Mouse (Mus musculus) megakaryocyte, embryonic 14.5 days (primary cell): Measurements from ENCODE around the gene Kctd21. TPM values are rescaled to one million over a fixed set of nuclear protein-coding genes. Genes with fewer than 3 reads are reported as not detected.

Experiments used
- H3K27me3 ChIP-seq: replicated peaks from 2 replicates; pipeline ENCODE3; 2012; ENCODE audit warnings: inconsistent platforms
- H3K36me3 ChIP-seq: replicated peaks from 2 replicates; pipeline ENCODE3; 2012; ENCODE audit warnings: low read length, inconsistent platforms, mixed read lengths
- H3K4me1 ChIP-seq: 2 replicates; pipeline ENCODE4 v1.6.1; 2012; ENCODE audit warnings: inconsistent platforms
- H3K4me3 ChIP-seq: replicated peaks from 2 replicates; pipeline ENCODE3; 2012; ENCODE audit warnings: moderate library complexity, mild to moderate bottlenecking, inconsistent platforms
- H3K9me3 ChIP-seq: 2 replicates; pipeline ENCODE4 v1.6.1; 2012; ENCODE audit warnings: inconsistent platforms
- FLI1 ChIP-seq: IDR thresholded peaks from 2 replicates; pipeline ENCODE4 v1.6.1; 2012; ENCODE audit warnings: low read length, inconsistent platforms, mixed read lengths
- GATA1 ChIP-seq: IDR thresholded peaks from 3 replicates; pipeline ENCODE4 v1.6.1; 2012; ENCODE audit warnings: mixed read lengths, low read length, inconsistent platforms, borderline replicate concordance
- polyA plus RNA-seq: library from polyadenylated mRNA; stranded (reverse); fragments of >175 nt; gene quantifications from 2 replicates; pipeline ENCODE4 v1.2.3, GENCODE M21; 2012; ENCODE audit warnings: low replicate concordance; ENCODE audit not compliant: insufficient read depth

Gene Kctd21
- polyA plus RNA-seq, 1 experiment: 0.70 TPM

DNA sequence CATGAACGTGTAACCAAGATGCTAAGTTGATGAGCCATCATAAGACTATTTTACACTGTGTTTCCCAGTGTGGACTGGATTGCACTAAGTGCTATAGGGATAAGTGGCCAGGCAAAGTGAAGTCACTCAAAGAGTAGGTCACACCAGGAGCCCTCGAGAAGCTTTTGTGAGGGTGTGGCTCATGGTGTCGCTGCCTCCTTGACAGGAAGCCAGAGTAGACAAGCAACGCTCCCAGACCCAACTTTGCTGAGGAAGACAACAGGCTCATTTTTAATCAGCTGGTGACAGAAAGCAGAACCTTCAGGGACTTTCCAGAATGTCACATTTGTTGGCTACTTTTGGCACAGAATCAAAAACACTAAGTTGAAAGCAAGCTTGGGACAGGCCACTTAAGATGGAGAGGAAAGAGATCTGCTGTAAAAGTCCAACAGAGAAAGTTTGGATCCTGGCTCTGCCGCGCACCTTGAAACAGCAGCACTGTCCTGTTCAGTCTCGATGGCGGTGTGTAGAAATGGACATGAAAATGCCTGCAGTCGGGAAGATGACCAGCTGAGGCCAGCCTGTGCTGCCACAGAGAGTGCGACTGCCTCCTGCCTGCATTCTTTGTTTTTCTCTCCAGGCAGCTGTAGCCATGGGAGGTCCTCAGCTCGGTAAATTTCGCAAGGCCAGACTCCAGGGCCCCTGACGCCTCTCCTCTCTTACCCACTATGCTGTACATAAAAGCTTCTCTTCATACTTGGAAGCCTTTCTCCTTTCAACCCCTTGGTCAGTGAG lies 23.1 kb downstream of the Kctd21 start:
- Histone ChIP-seq H3K36me3 (no peaks in the 10 kb centered on the region), H3K9me3 (no peaks in the 10 kb centered on the region; the same call in 1 of the 2 replicates), H3K4me3 (peak overlapping the region; percentile 50), H3K4me1 (peaks cover 60% of the 10 kb centered on the region), H3K27me3 (peaks cover 9% of the 10 kb centered on the region)
- TF ChIP-seq GATA1: no peak
- TF ChIP-seq FLI1: no peak

DNA sequence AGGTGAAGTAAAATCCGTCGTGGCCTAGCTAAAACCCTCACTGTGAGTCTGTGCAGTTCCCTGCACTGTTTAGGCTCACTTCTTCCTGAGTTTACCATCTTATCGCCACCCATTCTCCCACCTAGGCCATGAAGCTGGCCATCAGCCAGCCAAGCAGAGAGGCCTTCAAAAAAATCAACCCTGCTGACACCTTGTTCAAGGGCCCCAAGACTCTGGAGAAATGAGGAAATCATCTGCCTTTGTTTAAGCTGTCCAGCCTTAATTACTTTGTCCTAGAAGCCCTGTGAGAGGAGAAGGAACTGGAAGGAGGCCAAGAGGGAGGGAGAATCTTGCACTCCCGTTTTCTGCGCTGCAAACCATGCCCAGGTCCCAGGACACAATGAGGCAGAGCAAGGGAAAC lies 24.1 kb downstream of the Kctd21 start:
- Histone ChIP-seq H3K9me3 (no peaks in the 10 kb centered on the region; the same call in 1 of the 2 replicates), H3K36me3 (no peaks in the 10 kb centered on the region), H3K4me1 (peaks cover 67% of the 10 kb centered on the region), H3K4me3 (no peak overlapping the region), H3K27me3 (peaks cover 8% of the 10 kb centered on the region)
- no peak for TF ChIP-seq FLI1
- no peak for TF ChIP-seq GATA1

DNA sequence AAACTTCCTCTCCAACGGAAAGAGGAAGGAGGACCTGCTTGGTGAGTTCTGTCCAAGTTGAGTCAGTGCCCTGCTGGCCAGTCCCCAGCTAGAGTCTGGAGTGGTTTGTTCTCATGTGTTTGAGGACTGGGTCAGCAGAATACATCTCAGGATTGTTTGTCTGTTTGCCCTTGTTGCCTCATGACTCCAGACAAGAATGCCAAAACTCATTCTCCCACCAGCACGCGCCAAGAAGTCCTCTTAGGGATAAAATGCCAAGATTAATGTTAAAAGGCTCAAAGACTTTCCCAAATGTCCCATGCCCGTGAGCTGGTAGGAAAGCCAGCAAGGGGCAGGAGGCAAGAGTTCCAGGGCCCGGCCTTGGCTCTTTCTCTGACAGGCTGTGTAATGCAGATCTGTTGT lies 24.7 kb downstream of the Kctd21 start:
- TF ChIP-seq FLI1: no peak
- TF ChIP-seq GATA1: no peak
- Histone ChIP-seq H3K36me3 (no peaks in the 10 kb centered on the region), H3K9me3 (no peaks in the 10 kb centered on the region; the same call in 1 of the 2 replicates), H3K4me3 (no peak overlapping the region), H3K4me1 (peaks cover 66% of the 10 kb centered on the region), H3K27me3 (peaks cover 5% of the 10 kb centered on the region)

DNA sequence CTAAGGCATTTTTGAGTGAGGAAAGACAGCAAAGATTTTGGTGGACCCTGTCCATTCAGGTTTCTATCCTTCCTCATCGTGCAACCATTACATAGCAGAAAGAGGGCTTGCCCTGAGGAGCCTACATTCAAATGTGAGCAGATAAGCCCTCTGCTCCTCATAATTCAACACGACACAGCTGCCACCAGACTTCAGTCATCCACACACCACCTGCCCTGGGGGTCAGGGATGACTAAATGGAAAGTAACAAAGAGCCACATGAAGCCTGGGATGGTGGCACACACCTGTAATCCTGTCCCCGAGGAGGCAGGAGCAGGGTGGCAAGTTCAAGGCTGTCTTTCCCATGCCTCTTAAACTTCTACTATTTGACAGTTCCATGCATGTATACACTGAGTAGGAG lies 25.7 kb downstream of the Kctd21 start:
- TF ChIP-seq FLI1 (no peak), GATA1 (no peak)
- Histone ChIP-seq H3K36me3 (no peaks in the 10 kb centered on the region), H3K9me3 (no peaks in the 10 kb centered on the region; the same call in 1 of the 2 replicates), H3K27me3 (peaks cover 8% of the 10 kb centered on the region), H3K4me1 (peaks cover 59% of the 10 kb centered on the region), H3K4me3 (no peak overlapping the region)

DNA sequence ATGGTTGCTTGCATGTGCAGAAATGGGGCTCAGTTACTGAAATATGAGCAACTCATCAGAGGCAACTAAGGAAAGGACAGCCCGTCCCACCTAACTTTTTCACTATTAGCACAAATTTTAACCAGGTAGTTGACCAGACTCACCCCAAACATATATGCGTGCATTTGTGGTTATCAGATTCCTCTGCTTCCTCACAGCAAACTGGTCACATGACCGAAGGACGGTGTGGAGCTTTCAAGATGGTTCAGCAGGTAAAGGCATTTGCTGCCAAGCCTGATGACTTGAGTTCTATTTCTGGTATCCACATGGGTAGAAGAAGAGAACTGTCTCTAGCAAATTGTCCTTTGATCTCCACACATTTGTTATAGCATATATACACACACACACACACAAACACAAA lies 26.2 kb downstream of the Kctd21 start:
- TF ChIP-seq FLI1 (no peak), GATA1 (no peak)
- Histone ChIP-seq H3K36me3 (no peaks in the 10 kb centered on the region), H3K4me3 (no peak overlapping the region), H3K9me3 (no peaks in the 10 kb centered on the region), H3K4me1 (peaks cover 56% of the 10 kb centered on the region), H3K27me3 (peaks cover 8% of the 10 kb centered on the region)

DNA sequence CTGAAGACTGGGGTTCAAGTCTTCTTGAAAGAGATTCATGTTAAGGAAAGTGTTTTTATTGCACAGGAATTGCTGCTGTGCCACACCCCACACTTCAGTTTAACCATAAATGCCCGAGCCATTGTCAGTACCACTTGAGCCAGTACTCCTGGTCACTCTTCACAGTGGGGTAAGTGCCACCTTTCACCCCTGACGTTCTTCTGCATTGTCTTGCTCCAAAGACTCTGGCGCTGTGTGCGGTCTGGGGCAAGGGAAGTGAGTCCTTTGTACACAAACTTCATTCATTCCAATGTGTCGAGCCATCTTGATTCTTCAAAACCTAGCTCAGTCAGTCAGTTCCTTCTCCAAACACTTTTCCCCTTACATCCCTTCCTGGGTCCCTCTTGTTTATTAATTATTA lies 28.0 kb downstream of the Kctd21 start:
- TF ChIP-seq FLI1: no peak
- no peak for TF ChIP-seq GATA1

DNA sequence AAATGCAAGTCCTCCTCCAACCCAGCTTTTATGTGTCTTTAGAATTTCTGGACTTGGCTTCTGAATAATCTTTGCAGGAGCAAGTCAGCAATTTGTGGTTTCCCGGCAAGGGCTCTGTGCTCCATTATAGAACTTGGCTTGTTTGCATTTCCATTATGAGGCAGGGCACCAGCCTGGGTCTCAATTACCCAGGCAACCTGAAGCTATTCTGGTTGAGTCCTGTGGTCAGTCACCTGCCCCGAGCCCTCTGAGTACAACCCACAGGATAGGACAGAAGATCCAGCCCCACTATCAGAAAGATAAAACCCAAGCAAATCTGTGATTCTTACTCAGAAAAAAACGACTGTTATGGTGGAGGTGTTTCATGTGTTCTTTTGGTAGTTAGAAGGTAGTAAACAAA lies 28.8 kb downstream of the Kctd21 start:
- Histone ChIP-seq H3K36me3 (no peaks in the 10 kb centered on the region), H3K4me1 (peaks cover 33% of the 10 kb centered on the region), H3K9me3 (no peaks in the 10 kb centered on the region), H3K27me3 (peaks cover 13% of the 10 kb centered on the region), H3K4me3 (no peak overlapping the region)
- TF ChIP-seq FLI1 (no peak), GATA1 (no peak)

More for the DNA sequence above, 28.0 kb downstream of the Kctd21 start:
- Histone ChIP-seq H3K36me3 (no peaks in the 10 kb centered on the region), H3K27me3 (peaks cover 13% of the 10 kb centered on the region), H3K9me3 (no peaks in the 10 kb centered on the region), H3K4me1 (peaks cover 41% of the 10 kb centered on the region), H3K4me3 (no peak overlapping the region)

DNA sequence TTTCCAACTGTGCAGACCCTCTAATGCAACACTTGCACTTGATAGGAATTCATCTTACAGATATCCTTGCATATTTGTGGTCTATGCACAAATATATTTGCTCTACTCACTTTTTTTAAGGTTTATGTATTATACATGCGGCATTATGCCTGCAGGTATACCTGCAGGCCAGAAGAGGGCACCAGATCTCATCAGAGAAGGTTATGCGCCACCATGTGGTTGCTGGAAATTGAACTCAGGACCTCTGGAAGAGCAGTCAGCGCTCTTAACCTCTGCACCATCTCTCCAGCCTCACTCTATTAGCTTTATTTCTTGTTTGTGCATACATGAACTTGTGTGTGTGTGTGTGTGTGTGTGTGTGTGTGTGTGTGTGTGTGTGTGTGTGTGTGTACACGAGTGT lies 29.3 kb downstream of the Kctd21 start:
- H3K4me3 ChIP-seq: no peak overlapping the region
- H3K9me3 ChIP-seq: no peaks in the 10 kb centered on the region
- no peaks in the 10 kb centered on the region for H3K36me3 ChIP-seq
- peaks cover 28% of the 10 kb centered on the region for H3K4me1 ChIP-seq
- no peak for TF ChIP-seq GATA1
- no peak for TF ChIP-seq FLI1
- H3K27me3 ChIP-seq: peaks cover 13% of the 10 kb centered on the region

DNA sequence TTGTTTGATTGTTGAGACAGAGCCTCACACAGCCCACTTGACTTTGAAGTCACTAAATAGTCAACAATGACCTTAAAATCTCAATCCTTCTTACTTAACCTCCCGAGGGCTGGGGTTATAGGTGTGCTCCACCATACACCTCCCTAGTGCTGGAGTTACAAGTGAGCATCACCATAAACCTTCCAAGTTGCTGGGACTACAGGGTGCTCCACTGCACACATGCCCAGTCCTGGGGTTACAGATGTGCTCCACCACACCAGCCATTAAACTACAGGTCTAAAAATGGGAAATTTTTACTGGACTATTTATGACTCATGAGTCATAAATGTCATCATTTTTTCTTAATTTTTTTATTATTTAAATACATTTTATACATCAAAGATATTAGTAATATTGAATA lies 33.8 kb downstream of the Kctd21 start:
- Histone ChIP-seq H3K36me3 (no peaks in the 10 kb centered on the region), H3K4me3 (no peak overlapping the region), H3K4me1 (peaks cover 15% of the 10 kb centered on the region), H3K9me3 (no peaks in the 10 kb centered on the region), H3K27me3 (peaks cover 8% of the 10 kb centered on the region)
- TF ChIP-seq GATA1 (no peak), FLI1 (no peak)

DNA sequence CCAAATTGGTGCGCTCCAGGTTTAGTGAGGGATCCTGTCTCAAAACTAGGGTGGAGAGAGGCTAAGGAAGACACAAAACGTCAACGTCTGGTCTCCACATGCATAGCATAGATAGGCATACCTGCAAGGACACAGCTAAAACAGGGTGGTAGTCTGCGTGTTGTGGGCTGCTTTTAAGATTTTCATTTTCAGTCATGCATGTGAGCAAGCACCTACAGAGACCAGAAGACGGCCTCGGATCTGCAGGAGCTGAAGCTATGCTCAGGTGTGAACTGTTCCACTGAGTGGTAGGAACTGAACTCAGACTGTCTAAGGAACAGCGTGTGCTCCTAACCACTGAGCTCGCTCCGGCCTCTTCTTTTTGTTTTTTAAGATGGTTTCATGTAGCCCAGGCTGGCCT lies 43.0 kb downstream of the Kctd21 start:
- no peaks in the 10 kb centered on the region for H3K27me3 ChIP-seq
- H3K9me3 ChIP-seq: no peaks in the 10 kb centered on the region
- H3K36me3 ChIP-seq: peaks cover 63% of the 10 kb centered on the region
- TF ChIP-seq GATA1 (no peak), FLI1 (no peak)
- no peak overlapping the region for H3K4me3 ChIP-seq
- peaks cover 21% of the 10 kb centered on the region for H3K4me1 ChIP-seq
